Mouse (Mus musculus) heart, postnatal 10 days (tissue): ENCODE results near the gene Cacna1c. TPM values are rescaled to one million over a fixed set of nuclear protein-coding genes. Genes with fewer than 3 reads are reported as not detected.
A peak's percentile ranks its signal among the peaks of the same experiment; 100 is the strongest.

Experiments
- DNase-seq, 2 experiments: peaks; one replicate each; pipeline ENCODE4 v3.0.0; 2021
- intact Hi-C: fragments of 180-260 bp; cut with DNase I; formaldehyde crosslinking; loops from one replicate; pipeline ENCODE4 v1.15.1; 2025
- total RNA-seq, 2 experiments: library from RNA; stranded (reverse); gene quantifications; 2 replicates each; pipeline ENCODE4 v1.2.3; 2021

Cacna1c gene
- total RNA-seq, 2 experiments from 2014 or later = 207 to 222 TPM

DNA sequence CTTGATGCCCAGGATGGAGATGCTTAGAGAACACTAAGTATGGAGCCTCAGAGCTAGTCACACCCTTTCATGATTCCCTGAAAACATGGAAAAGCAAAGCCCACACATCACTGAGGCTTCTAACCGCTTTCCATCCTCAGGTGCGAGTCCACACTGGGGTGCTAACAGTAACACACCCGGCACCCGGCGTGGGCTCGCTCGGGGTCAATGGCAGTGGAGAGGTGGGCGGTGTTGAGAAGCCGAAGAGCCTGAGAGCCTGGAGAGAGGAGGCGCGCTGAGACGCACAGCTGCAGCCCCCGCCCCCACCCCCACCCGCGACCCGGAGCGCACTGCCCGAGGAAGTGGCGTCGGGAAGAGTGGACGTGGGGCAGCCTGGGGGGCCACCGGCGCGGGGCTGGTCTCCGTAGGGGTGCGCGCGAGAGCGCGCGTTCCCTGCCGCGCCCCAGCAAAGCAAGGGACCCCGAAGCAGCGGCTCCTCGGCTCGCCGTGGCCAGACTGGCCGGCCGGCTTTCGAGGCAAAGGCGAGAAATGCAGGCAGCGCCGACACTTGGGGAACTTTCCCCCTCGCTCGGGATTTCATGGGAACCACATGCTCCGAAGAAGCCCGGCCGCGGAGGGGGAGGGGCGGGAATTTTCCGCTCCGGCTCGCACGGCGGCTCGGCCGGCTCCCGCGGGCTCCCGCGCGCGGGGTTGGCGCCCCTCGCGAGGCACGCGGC is 88.9 kb downstream of the Cacna1c start:
- intact Hi-C loops = loop anchor here (10.0 kb wide), 1 partner anchor 262 kb away; no protein-coding TSS in a partner anchor
- peak; percentile 63 to 66 for DNase-seq

GRCm38 (mm10) chr6:119106726-119107125 is 89.5 kb downstream of the Cacna1c start:
- no peak for DNase-seq
- intact Hi-C loops = loop anchor here (10.0 kb wide), 1 partner anchor 262 kb away; no protein-coding TSS in a partner anchor

DNA sequence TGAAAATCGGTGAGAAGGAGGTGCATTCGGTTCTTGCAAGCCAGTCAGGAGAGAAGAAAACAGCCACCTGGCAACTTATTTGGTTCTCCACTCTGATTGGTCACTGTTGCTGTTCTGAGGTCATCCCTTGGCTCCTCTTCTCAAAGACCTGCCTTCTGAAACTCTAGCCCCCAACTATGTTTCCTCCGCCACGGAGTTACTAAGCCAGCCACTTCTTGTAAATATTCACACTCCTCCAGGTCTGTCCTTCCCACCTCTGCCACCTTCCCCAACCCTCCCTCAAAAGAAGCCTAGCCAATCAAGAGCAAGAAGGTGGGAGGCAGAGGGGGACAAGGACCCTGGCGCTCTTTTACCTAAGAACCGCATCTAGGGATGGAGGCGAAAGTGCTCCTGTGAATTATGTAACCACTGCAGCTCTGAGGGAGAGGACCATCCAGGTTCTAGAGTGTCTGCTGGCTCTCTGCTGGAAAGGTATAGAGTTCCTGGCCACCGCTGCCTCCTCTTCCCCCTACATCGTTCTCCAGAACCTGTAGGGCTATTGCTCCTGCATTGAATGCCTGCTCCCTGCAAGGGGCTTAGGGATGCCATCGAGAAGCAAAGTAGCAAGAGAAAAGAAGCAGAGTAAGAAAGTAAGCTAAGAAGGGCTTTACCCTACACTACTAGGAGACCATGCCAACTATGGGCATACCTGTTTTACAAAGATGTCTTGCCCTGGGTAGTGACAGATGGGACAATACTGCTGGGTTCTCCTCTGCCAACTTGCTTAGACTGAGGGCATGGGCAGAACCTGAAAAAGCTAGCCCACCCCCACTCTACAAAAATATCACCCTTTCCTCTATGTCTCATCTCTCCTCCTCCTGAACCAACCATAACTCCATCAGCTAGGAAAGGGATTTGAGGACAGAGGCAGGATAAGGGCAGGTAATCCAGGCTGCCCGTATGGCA is 90.3 kb downstream of the Cacna1c start:
- no peak for DNase-seq
- intact Hi-C loops = loop anchor here (2.0 to 10.0 kb wide), 2 partner anchors 261 to 459 kb away; no protein-coding TSS in a partner anchor

DNA sequence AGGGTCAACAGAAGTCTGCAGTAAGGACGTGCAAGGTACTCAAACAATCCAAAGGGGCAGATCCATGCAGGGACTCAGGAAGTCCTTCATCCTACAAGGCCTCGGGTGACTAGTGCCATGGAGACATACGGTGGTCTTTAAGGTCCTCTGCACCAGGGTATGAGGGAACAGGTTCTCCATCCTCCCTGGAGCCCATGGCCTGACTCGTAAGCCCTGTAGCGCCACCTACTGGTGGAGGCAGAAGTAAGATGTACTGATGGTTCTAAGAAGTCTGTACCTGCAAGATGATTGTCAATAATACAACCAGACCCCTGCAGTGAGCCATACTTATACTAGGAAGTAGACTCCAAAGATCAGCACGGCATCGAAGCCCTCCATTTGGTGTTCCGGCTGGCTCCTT is 92.0 kb downstream of the Cacna1c start:
- peak; percentile 73 to 88 for DNase-seq
- intact Hi-C loops = loop anchor here (2.0 to 10.0 kb wide), 2 partner anchors 259 to 457 kb away; no protein-coding TSS in a partner anchor

DNA sequence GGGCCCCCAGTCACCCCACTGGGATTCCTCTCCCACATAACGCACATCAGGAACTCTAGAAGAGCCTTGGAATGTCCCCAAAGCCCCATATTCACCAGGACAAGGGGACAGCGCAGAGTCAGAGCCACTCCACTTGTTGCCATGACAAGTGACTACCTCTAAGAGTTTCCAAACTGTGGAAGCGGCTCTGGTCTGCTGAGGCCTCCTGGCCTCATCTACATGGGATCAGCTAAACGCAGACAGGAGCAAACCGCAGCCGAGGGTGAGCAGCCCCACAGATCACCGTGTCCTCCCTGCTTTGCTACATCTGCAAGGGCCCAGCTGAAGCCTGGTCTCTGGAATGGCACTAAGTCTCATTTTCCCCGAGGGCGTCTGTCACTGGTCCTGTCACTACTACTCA is 93.3 kb downstream of the Cacna1c start:
- intact Hi-C loops = loop anchor here (2.0 to 10.0 kb wide), 2 partner anchors 180 to 258 kb away; no protein-coding TSS in a partner anchor
- DNase-seq = no peak

GRCm38 (mm10) chr6:119099333-119099732 is 96.9 kb downstream of the Cacna1c start:
- DNase-seq = no peak
- intact Hi-C loops = no loop called here

GRCm38 (mm10) chr6:119096481-119096880 is 99.7 kb downstream of the Cacna1c start:
- intact Hi-C loops = no loop called here
- no peak for DNase-seq

- intact Hi-C loops = no loop called here
- DNase-seq = no peak
Observed at GRCm38 (mm10) chr6:119095081-119095480, 101.1 kb downstream of the Cacna1c start.

DNA sequence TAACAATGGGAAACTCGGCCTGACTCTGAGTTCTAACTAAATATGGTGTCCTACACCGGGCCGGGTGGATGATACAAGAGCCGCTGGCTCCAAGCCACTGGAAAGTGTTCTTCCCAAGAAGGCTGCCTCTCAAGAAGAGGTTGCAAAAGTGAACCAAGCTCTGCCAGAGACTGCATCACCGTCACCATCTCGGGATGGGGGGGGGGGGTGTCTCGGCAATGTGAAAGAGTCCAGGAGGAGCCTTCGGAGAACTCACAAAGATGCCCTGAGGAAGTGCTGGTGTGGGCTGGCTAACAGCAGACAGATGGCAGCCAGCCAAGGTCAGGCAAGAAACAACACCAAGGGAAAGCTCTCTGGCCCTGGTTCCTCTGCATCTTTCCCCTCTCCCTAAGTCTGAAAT is 107.0 kb downstream of the Cacna1c start:
- DNase-seq = peak; percentile 61 to 65

GRCm38 (mm10) chr6:119088381-119088780 is 107.8 kb downstream of the Cacna1c start:
- intact Hi-C loops = no loop called here

More for the DNA sequence above, 107.0 kb downstream of the Cacna1c start:
- intact Hi-C loops = no loop called here

DNA sequence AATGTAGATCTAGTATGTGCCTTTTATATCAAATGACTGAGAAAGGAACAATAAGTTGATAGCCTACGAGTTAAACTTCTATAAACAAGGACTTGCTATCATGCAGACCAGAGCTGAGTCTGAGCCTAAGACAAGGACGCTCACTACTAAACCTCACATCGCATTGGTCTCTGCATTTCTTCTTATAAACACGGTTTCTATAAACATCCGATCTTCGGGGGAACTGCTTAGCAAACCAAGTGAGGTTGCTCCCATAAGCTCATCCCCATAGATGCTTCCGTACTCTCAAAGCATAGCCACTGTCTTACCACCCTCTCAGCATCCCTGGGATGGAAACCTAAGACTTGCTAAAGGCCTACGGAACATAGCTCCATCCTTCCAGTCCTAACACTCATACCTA is 108.3 kb downstream of the Cacna1c start:
- DNase-seq = no peak
- intact Hi-C loops = no loop called here

More at GRCm38 (mm10) chr6:119088381-119088780, 107.8 kb downstream of the Cacna1c start:
- DNase-seq = no peak

DNA sequence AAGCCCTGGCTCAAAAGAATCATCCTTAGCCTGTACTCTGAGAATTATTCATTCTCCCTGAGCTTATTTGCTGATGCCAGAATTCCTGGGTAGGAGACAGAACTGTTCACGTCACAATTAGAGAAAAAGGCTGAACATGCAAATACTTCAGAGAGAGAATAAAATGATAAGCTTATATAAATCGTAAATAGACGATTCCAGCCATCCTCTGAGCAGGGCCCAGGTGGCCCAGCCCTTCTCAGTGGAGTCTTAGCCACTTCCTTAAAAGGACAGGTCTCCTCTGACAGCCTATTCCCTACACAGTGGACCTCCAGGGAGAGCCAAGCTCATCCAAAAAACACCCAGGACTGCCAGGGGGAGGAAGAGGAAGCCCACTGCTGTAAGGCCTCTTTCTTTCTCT is 110.4 kb downstream of the Cacna1c start:
- intact Hi-C loops = no loop called here
- DNase-seq = no peak

GRCm38 (mm10) chr6:119084532-119084931 is 111.7 kb downstream of the Cacna1c start:
- no peak for DNase-seq
- intact Hi-C loops = no loop called here

- no peak for DNase-seq
- intact Hi-C loops = no loop called here
Observed at GRCm38 (mm10) chr6:119083559-119083958, 112.7 kb downstream of the Cacna1c start.

GRCm38 (mm10) chr6:119082662-119083061 is 113.6 kb downstream of the Cacna1c start:
- DNase-seq = peak; percentile 57 to 64
- intact Hi-C loops = no loop called here

- intact Hi-C loops = no loop called here
Observed at GRCm38 (mm10) chr6:119081650-119082049, 114.6 kb downstream of the Cacna1c start.

DNA sequence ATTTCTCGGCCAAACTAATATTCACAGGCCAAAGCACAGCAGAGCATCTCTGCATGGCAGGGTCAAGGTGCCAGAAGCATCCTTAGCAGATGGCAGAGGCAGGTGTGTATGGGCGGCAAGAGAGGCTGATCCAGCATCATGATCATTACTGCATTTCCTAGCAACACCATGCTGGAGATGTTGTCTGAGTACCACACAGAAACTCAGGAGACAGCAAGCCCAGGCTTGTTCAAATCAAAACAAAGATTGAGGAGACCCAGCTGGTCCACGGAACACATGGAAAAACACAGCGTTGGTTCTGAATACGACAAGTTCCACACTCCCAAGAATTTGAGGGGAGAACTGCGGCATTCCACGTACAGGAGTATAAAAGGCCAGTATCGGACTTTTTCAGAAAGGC is 116.6 kb downstream of the Cacna1c start:
- intact Hi-C loops = no loop called here
- no peak for DNase-seq

More at GRCm38 (mm10) chr6:119081650-119082049, 114.6 kb downstream of the Cacna1c start:
- DNase-seq = no peak

GRCm38 (mm10) chr6:119078912-119079311 is 117.3 kb downstream of the Cacna1c start:
- intact Hi-C loops = no loop called here
- DNase-seq = no peak

DNA sequence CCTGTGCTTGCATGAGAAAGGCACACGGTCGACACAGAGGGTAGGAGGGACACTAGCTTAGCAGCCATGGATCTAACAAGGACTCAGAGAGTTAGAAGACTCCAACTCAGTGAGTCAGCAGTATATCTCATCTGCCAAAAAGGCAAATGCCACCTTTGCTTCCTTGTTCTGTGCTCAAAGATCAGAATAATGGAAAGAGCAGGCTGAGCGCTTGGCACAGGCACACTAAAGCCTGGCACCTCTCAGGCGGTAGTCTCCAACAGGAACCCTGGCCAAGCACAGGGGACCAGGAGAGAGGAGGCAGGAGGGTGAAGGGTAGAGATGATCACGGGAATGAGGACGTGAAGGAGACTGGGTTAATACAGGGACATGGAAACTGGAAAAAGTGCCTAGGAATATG is 119.0 kb downstream of the Cacna1c start:
- intact Hi-C loops = no loop called here
- DNase-seq = peak in 1 of 2 experiments; percentile 44

DNA sequence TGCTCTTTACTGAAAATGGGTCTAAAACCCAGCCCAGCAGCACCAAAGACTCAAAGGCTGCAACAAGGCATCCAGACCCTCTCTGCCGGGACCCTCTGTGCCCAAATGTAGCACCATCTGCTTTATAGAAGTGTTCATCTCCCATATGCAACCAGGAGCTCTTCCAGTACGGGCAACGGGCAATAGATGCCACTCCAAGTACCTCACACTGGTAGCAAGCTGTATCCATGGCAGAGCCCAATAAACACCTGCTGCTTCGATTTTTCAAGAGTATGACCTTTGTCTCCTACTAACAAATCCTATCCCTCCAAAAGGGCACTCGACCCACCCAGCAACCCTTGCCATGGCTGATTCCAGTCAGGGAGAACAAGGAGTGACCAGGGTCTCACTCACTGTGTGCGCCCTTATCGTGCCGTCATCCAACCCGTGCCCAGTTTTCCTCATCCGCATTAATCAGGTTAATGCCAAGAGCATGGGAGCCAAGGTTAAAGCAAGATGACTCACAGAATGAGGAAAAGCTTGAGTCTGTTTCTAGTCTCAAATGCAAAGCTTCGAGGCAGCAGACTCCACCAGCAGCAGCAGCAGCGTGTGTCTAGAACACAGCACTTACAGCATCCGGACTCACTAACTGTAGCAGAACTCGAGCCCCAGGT is 122.7 kb downstream of the Cacna1c start:
- intact Hi-C loops = no loop called here
- no peak for DNase-seq

DNA sequence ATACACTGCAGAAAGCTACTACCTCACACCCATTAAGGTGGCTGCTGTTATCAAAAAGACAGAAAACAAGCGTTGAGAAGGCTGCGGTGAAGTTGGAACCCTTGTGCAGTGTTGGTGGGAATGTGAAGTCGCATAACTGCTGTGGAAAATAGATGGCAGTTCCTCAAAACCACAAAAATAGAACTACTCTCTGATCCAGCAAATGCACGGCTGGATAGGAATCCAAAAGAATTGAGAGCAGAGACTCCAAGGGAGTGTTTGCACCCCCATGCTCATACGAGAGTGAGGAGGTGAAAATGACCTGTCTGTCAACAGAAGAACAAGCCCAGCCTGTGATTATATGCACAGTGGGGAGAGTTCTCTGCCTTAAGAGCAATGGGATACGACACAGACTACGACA is 123.4 kb downstream of the Cacna1c start:
- no peak for DNase-seq
- intact Hi-C loops = no loop called here
